Mouse (Mus musculus) liver, embryonic 16.5 days (tissue): Measurements from ENCODE around the gene Sorcs2. TPM values are rescaled to one million over a fixed set of nuclear protein-coding genes. Genes with fewer than 3 reads are reported as not detected.
A peak's percentile ranks its signal among the peaks of the same experiment; 100 is the strongest.

Source experiments
- ATAC-seq: fragments of 200-750 bp; cut with Nextera tagmentation; 2 replicates; pipeline ENCODE4 v1.8.0; 2017; ENCODE audit warnings: low read depth, mild to moderate bottlenecking, moderate number of reproducible peaks, moderate library complexity
- H3K27ac ChIP-seq: fragments of 300-500 bp; sonication (generic); 2 replicates; pipeline ENCODE4 v1.5.1; 2014; ENCODE audit warnings: mild to moderate bottlenecking, low read length
- H3K27me3 ChIP-seq: fragments of 300-500 bp; sonication (generic); 2 replicates; pipeline ENCODE4 v1.6.1; 2014; ENCODE audit warnings: low read depth, low read length, mixed read lengths; ENCODE audit not compliant: control insufficient read depth, insufficient read depth
- H3K36me3 ChIP-seq: fragments of 300-500 bp; sonication (generic); 2 replicates; pipeline ENCODE4 v1.6.1; 2014; ENCODE audit warnings: mild to moderate bottlenecking; ENCODE audit not compliant: control insufficient read depth, insufficient read depth
- H3K4me1 ChIP-seq: fragments of 300-500 bp; sonication (generic); 2 replicates; pipeline ENCODE4 v1.6.1; 2014; ENCODE audit warnings: low read depth, low read length, mixed read lengths; ENCODE audit not compliant: control insufficient read depth
- H3K4me2 ChIP-seq: fragments of 300-500 bp; sonication (generic); 2 replicates; pipeline ENCODE4 v1.6.1; 2014; ENCODE audit warnings: low read depth, low read length, mixed read lengths
- H3K4me3 ChIP-seq: fragments of 300-500 bp; sonication (generic); 2 replicates; pipeline ENCODE4 v1.5.1; 2014; ENCODE audit warnings: low read depth, mild to moderate bottlenecking, low read length
- H3K9ac ChIP-seq: fragments of 300-500 bp; sonication (generic); 2 replicates; pipeline ENCODE4 v1.6.1; 2014; ENCODE audit warnings: low read depth, low read length
- H3K9me3 ChIP-seq: fragments of 300-500 bp; sonication (generic); replicated peaks from 2 replicates; pipeline ENCODE4 v1.6.1; 2016; ENCODE audit warnings: low read length; ENCODE audit not compliant: control insufficient read depth
- WGBS: fragments of 180-500 bp; shearing (Covaris S2); extraction: QIAGEN DNeasy Blood & Tissue Kit; methylation state at CpG from one replicate; pipeline ENCODE4 v1.1.7; 2014; ENCODE audit not compliant: insufficient replicate concordance; 5-methylcytosine and 5-hydroxymethylcytosine counted together
- polyA plus RNA-seq: library from polyadenylated mRNA; unstranded; fragments of >200 nt; fragmentation: Nextera tagmentation; extraction: Ambion mirVana; gene quantifications from 2 replicates; pipeline ENCODE4 v1.2.1, GENCODE M21; 2015

Sorcs2 gene
- polyA plus RNA-seq, 1 experiment from 2014 or later: 0.99 TPM

DNA sequence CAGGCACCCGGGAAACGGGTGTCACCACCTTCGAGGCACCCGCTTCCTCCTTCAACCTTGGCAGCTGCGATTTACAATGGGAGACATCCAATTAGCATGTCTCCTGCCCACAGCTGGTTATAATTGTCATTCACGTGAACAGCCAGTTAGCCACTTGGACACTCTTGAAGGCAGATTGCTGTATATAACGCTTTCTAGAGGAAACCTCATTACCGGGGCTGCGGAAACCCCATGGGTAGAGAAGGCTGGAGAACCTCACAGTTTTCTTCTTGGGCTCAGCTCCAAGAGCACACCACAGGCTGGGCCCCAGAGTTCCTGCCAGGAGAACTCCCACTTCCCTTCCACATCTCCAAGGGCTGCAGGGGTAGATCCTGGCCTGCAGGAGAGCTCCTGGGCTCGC lies 112.5 kb downstream of the Sorcs2 start:
- 49% methylated on average over 10 of the region's 10 CpGs for WGBS
- no peaks in the 10 kb centered on the region for H3K27me3 ChIP-seq
- H3K9me3 ChIP-seq: no peaks in the 10 kb centered on the region
- no peak overlapping the region for H3K4me2 ChIP-seq
- H3K36me3 ChIP-seq: no peaks in the 10 kb centered on the region
- H3K4me1 ChIP-seq: no peaks in the 10 kb centered on the region
- no peak overlapping the region for H3K4me3 ChIP-seq
- no peak overlapping the region for H3K27ac ChIP-seq
- H3K9ac ChIP-seq: no peak overlapping the region
- no peak for ATAC-seq

DNA sequence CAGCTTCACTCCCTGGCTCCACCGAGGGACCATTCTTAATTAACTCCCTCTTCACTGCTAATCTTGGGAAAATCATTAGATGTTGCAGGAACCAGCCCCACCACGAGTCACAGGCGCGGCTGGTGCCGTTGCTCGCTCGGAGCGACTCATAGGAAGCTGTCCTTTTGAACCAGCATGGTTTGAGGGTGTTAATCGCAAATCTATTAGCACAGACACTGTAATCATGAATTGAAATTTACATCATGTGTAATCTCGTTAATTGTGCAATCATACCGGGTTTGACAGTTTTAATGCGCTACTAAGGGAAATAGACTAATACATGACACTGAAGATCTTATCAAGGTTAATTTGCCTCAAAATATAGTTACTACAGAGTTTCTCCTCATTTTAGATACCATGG lies 118.0 kb downstream of the Sorcs2 start:
- H3K27me3 ChIP-seq: no peaks in the 10 kb centered on the region
- H3K4me3 ChIP-seq: no peak overlapping the region
- 61% methylated on average over 12 of the region's 12 CpGs for WGBS
- no peaks in the 10 kb centered on the region for H3K36me3 ChIP-seq
- H3K9me3 ChIP-seq: no peaks in the 10 kb centered on the region
- no peak overlapping the region for H3K27ac ChIP-seq
- no peaks in the 10 kb centered on the region for H3K4me1 ChIP-seq
- ATAC-seq: no peak
- H3K4me2 ChIP-seq: no peak overlapping the region
- no peak overlapping the region for H3K9ac ChIP-seq

DNA sequence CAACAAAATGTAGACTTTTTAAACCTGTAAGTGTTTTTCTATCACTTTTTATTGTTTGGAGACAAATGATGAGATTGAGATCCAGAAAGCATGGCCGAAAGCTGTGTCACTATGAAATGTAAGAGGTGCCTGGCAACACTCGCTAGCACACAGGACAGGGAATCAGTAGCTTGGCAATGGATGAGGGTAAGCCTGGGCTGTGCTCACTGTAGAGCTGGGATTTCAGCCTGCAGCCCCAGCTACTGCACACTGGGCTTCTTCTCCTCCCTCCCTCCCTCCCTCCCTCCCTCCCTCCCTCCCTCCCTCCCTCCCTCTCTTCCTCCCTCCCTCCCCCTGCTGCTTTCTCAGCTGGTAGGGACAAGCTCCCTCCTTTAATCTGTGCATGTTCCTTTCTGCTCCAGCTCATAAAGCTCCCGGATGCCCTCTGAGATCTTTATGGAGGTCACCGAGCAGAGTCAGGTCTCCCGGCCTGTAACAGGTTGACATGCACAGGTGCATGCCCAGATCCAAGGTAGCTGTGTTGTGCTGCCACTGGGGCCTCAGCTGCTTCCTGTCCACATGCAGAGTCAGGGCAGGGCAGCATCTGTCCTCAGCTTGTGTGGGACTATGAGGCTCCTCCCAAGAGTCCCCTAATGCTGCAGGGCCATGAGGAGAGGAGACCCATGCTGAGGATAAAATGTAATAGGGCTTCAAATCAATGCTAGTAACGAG lies 123.1 kb downstream of the Sorcs2 start:
- WGBS: 54% methylated on average over 6 of the region's 6 CpGs
- ATAC-seq: no peak

DNA sequence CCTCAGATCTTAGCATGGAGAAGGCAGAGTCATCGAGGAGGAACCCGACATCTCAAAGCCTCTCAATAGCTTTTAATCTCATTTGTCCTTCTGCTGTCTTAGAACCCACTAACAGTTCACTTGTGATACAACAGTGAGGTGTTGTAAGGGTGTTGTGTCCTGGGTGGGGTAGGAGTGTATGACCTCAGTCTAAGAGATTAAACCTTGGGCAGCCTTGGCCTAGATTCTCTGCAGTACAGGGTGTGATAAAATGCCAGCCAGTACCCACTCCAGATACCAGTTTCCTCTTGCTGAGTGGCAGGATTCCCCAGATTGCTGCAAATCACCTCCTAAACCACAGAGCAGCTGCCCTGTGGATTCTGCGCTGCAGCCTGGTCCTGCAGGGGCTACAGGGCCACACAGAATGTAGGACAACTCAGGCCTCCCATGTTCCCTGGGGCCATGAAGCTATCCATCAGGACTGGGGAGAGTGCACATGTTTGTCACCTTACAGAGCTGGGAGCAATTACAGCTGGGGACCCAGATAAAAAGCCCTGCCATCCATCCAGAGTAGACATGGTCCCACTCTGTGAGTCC lies 130.7 kb downstream of the Sorcs2 start:
- no peaks in the 10 kb centered on the region for H3K36me3 ChIP-seq
- no peaks in the 10 kb centered on the region for H3K9me3 ChIP-seq

More for the DNA sequence above, 123.1 kb downstream of the Sorcs2 start:
- Histone ChIP-seq H3K27me3 (no peaks in the 10 kb centered on the region), H3K4me3 (no peak overlapping the region), H3K9me3 (no peaks in the 10 kb centered on the region), H3K4me2 (no peak overlapping the region), H3K4me1 (no peaks in the 10 kb centered on the region), H3K36me3 (no peaks in the 10 kb centered on the region), H3K9ac (no peak overlapping the region), H3K27ac (no peak overlapping the region)

DNA sequence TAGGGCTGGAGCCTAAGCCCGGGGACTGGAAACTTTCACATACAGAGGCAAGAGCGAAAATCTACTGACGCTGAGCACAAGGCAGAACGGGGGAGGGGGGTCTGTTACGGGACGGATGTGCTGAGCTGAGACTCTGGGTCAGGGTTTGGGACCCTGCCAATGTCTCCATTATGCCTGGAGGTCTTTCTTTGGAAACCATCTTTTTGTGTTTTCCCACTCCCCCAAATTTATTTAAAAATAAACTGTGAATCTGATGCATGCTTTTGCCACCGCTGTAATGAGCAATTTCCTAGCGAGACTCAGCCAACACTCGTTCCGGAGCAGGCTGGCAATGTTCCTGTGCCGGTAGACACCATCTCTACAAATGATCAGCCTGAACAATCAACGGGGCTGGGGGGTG lies 137.1 kb downstream of the Sorcs2 start:
- H3K27ac ChIP-seq: no peak overlapping the region

More for the DNA sequence above, 130.7 kb downstream of the Sorcs2 start:
- no peak overlapping the region for H3K9ac ChIP-seq
- H3K4me2 ChIP-seq: no peak overlapping the region
- H3K27me3 ChIP-seq: no peaks in the 10 kb centered on the region
- 57% methylated on average over 3 of the region's 3 CpGs for WGBS
- no peak overlapping the region for H3K4me3 ChIP-seq
- no peaks in the 10 kb centered on the region for H3K4me1 ChIP-seq
- no peak for ATAC-seq
- H3K27ac ChIP-seq: no peak overlapping the region

DNA sequence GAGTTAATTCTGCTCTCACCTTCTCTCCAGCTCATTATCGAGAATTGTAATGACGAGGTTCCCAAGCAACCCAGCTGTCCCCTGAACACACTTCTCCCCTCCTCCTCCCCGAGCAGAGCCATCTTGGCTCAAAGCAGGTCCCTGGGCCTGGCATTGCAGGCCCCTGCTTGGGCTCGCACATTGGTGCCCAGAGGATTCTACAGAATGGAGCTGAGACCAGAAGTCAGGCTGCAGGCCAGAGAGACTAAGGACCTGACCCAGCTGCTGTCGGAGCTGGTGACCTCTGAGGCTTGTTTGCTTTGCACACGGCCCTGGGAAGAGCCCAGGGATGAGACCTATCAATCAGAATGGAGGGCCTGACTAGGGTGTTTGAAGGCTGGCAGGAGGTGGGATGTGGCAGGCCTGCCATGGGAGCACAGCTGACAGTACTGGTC lies 138.2 kb downstream of the Sorcs2 start:
- H3K36me3 ChIP-seq: no peaks in the 10 kb centered on the region
- H3K4me1 ChIP-seq: no peaks in the 10 kb centered on the region
- no peak overlapping the region for H3K27ac ChIP-seq
- no peaks in the 10 kb centered on the region for H3K9me3 ChIP-seq
- no peak overlapping the region for H3K4me3 ChIP-seq
- no peak overlapping the region for H3K9ac ChIP-seq
- ATAC-seq: peak; percentile 79
- H3K27me3 ChIP-seq: no peaks in the 10 kb centered on the region
- no peak overlapping the region for H3K4me2 ChIP-seq
- 33% methylated on average over 6 of the region's 6 CpGs for WGBS

More for the DNA sequence above, 137.1 kb downstream of the Sorcs2 start:
- no peak overlapping the region for H3K4me2 ChIP-seq
- WGBS: 66% methylated on average over 12 of the region's 12 CpGs
- H3K4me1 ChIP-seq: no peaks in the 10 kb centered on the region
- no peak overlapping the region for H3K9ac ChIP-seq
- no peaks in the 10 kb centered on the region for H3K27me3 ChIP-seq
- no peaks in the 10 kb centered on the region for H3K9me3 ChIP-seq
- H3K4me3 ChIP-seq: no peak overlapping the region
- no peak for ATAC-seq
- H3K36me3 ChIP-seq: no peaks in the 10 kb centered on the region

DNA sequence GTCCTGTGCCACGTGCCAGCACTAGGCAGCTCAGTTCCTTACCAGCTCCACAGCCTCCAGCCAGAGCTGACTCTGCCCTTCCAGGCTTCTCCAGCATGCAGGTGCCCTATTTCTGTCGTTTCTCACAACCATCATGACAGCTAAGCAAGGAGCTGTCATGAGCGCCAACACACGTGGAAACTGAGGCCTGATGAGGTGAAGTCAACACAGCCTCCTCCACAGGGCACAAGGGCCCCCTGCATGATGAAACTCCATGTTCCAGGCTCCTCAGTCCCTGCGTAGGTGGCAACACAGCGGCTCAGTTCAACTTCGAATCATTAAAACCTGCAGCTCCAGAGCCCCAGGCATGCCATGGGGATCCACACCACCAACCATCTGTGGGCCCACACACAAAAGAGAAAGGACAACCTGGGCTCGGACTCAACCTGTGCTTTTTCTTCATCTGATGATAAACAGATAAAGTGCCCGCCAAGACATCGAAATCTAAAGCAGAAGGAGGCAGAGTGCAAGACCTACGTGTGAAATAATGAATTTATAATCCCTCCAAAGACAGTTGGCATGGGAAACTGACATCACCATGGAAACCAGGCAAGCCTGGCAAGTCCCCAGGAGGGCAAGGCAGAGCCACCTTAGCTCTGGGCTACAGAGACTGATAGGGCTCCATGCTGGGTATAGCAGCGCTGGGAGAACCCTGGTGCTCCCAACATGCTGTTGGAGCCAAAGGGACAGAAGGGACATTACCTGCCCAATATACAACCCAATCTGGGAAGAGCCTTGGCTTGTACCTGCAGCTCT lies 139.4 kb downstream of the Sorcs2 start:
- no peaks in the 10 kb centered on the region for H3K27me3 ChIP-seq
- no peak overlapping the region for H3K4me2 ChIP-seq
- no peak overlapping the region for H3K4me3 ChIP-seq
- H3K9ac ChIP-seq: no peak overlapping the region
- ATAC-seq: no peak
- H3K4me1 ChIP-seq: no peaks in the 10 kb centered on the region
- H3K27ac ChIP-seq: no peak overlapping the region
- H3K9me3 ChIP-seq: no peaks in the 10 kb centered on the region
- WGBS: 64% methylated on average over 12 of the region's 12 CpGs
- no peaks in the 10 kb centered on the region for H3K36me3 ChIP-seq

DNA sequence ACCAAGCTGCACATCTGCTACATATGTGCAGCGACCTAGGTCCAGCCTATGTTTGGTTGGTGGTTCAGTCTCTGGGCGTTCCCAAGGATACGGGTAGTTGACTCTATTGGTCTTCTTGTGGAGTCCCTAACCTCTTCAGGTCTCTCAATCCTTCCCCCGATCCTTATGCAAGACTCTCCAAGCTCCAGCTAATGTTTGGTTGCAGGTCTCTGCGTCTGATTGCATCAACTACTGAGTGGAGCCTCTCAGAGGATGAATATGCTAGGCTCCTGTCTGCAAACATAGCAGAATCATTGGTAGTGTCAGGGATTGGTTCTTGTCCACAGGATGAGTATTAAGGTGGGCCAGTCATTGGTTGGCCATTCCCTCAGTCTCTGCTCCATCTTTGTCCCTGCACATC lies 140.9 kb downstream of the Sorcs2 start:
- WGBS: 52% methylated on average over 5 of the region's 5 CpGs
- ATAC-seq: no peak
- no peak overlapping the region for H3K9ac ChIP-seq

More for the DNA sequence above, 140.9 kb downstream of the Sorcs2 start:
- Histone ChIP-seq H3K4me2 (no peak overlapping the region), H3K9me3 (no peaks in the 10 kb centered on the region), H3K36me3 (no peaks in the 10 kb centered on the region), H3K27ac (no peak overlapping the region), H3K27me3 (no peaks in the 10 kb centered on the region), H3K4me3 (no peak overlapping the region), H3K4me1 (no peaks in the 10 kb centered on the region)
